Mouse (Mus musculus): ENCODE data around the gene Tspan18.

GRCm38 (mm10) chr2:93352915-93353685 is 18.8 kb upstream of the Tspan18 start:
- TF ChIP-seq MEF2A (IDR thresholded peaks at IDR 0.05; ENCODE audit: borderline replicate concordance, low read depth, low read length) = no peak
- no peak for TF ChIP-seq POLR2A (IDR thresholded peaks at IDR 0.05; ENCODE audit: low read depth, low read length)

Measured in CH12.LX (cell line).